Mouse (Mus musculus): ENCODE measurements around the gene Olfr657. TPM values are rescaled to one million over a fixed set of nuclear protein-coding genes. Genes with fewer than 3 reads are reported as not detected.

Olfr657 gene
- polyA plus RNA-seq, 1 experiment from 2014 or later: not detected

Other genes starting within 250 kb of the Olfr657 start
- not detected in 2 replicates for gene Trim30c, start 224.0 kb upstream of the Olfr657 start, polyA plus RNA-seq (2016; fragmentation: Nextera tagmentation; extraction: Ambion mirVana)
- gene Trim30a, start 159.6 kb upstream of the Olfr657 start, polyA plus RNA-seq (2016; fragmentation: Nextera tagmentation; extraction: Ambion mirVana): 0.30 and 0.51 TPM in 2 replicates
- 0.12 and 0.35 TPM in 2 replicates for gene Trim30d, start 116.9 kb upstream of the Olfr657 start, polyA plus RNA-seq (2016; fragmentation: Nextera tagmentation; extraction: Ambion mirVana)
- not detected in 2 replicates for gene Olfr651, start 74.7 kb upstream of the Olfr657 start, polyA plus RNA-seq (2016; fragmentation: Nextera tagmentation; extraction: Ambion mirVana)
- gene Olfr652, start 63.9 kb upstream of the Olfr657 start, polyA plus RNA-seq (2016; fragmentation: Nextera tagmentation; extraction: Ambion mirVana): not detected in 2 replicates
- not detected in 2 replicates for gene Olfr653, start 47.5 kb upstream of the Olfr657 start, polyA plus RNA-seq (2016; fragmentation: Nextera tagmentation; extraction: Ambion mirVana)
- gene Olfr654, start 37.8 kb upstream of the Olfr657 start, polyA plus RNA-seq (2016; fragmentation: Nextera tagmentation; extraction: Ambion mirVana): not detected in 2 replicates
- gene Olfr655, start 23.0 kb upstream of the Olfr657 start, polyA plus RNA-seq (2016; fragmentation: Nextera tagmentation; extraction: Ambion mirVana): 0.10 TPM in 1 of 2 replicates, not detected in the other
- gene Olfr656, start 10.8 kb upstream of the Olfr657 start, polyA plus RNA-seq (2016; fragmentation: Nextera tagmentation; extraction: Ambion mirVana): not detected in 2 replicates
- gene Olfr658, start 22.5 kb downstream of the Olfr657 start, polyA plus RNA-seq (2016; fragmentation: Nextera tagmentation; extraction: Ambion mirVana): not detected in 2 replicates
- not detected in 2 replicates for gene Olfr659, start 42.0 kb downstream of the Olfr657 start, polyA plus RNA-seq (2016; fragmentation: Nextera tagmentation; extraction: Ambion mirVana)
- not detected in 2 replicates for gene Olfr661, start 61.7 kb downstream of the Olfr657 start, polyA plus RNA-seq (2016; fragmentation: Nextera tagmentation; extraction: Ambion mirVana)
- not detected in 2 replicates for gene Usp17le, start 152.7 kb downstream of the Olfr657 start, polyA plus RNA-seq (2016; fragmentation: Nextera tagmentation; extraction: Ambion mirVana)
- gene Usp17lb, start 217.8 kb downstream of the Olfr657 start, polyA plus RNA-seq (2016; fragmentation: Nextera tagmentation; extraction: Ambion mirVana): not detected in 2 replicates
- not detected in 2 replicates for gene Usp17la, start 232.2 kb downstream of the Olfr657 start, polyA plus RNA-seq (2016; fragmentation: Nextera tagmentation; extraction: Ambion mirVana)

Measured in midbrain, embryonic 10.5 days (tissue).